In the genomic region with DNA sequence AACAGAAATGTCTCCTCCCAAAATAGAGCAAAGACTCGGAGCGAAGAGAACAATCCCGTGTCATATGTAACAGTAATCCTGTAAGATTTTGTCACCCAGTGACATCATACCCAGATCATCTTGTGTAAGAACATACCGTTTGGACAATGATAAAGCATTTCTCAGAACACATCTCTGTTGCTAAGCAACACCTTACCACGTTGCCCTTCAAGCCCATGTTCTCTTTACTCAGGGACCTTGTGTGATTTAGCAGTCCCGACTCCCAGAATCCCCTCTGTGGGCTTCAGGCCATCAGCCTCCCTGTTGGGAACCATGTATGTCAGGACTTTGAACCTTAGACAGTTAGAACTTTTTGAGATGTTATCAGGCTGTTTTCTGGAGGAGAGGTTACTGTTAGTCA, we compare ENCODE assay signal across 21 mouse cellular contexts.
DNase-seq lines count a peak whose midpoint lies in the region; ATAC-seq lines count a peak whose summit lies in the region.
"Had no signal": no experiment of that assay in that cellular context is flagged by ENCODE, and none has a peak within 500 bp of the region (broad histone marks: within the 10 kb centered on the region; RNA-seq: fewer than 3 reads in every experiment).

No protein-coding gene starts in this region.

- DNase-seq in heart, adult 11 months = peak; percentile 56
- DNase-seq in heart, adult 18-20 months = no peak
- peak; percentile 29 for DNase-seq in testis, postnatal 10 days (ENCODE audit: low spot score)
- DNase-seq in testis, postnatal 14 days (ENCODE audit: low spot score) = no peak
- DNase-seq in Muller cell, postnatal 12 days (ENCODE audit: inconsistent ontology term) = no peak
- DNase-seq: adrenal gland, postnatal 10 days; adrenal gland, postnatal 36 days; B cell, adult 2 months; cerebellum, adult 18-20 months; cerebellum, adult 9-10 months; cerebellum, postnatal 25 days; forebrain, postnatal 0 days; gastrocnemius, postnatal 36 days; heart, adult 2 months; heart, postnatal 14 days; heart, postnatal 4 days had no signal

- peak; percentile 42; the same call in 1 of the 2 replicates for ATAC-seq in megakaryocyte progenitor cell, adult 5-6 weeks (replicated peaks; ENCODE audit: poor library complexity)
- ATAC-seq: forebrain, embryonic 14.5 days; forebrain, postnatal 0 days; hindbrain, postnatal 0 days; inflammation-experienced regulatory T-cells, adult 6 months; intestine, embryonic 16.5 days had no signal

Comparison
In these comparisons a context has a peak if more than half of its experiments do, and no peak if none do; other contexts are left out.
1. DNase-seq: peak in heart, adult 11 months (single experiment) and testis, postnatal 10 days (single experiment); none in heart, adult 18-20 months (0 of 2), testis, postnatal 14 days (single experiment) and Muller cell, postnatal 12 days (single experiment).